Mouse (Mus musculus): ENCODE data around the gene Cdh4. TPM values are rescaled to one million over a fixed set of nuclear protein-coding genes. Genes with fewer than 3 reads are reported as not detected.

The Cdh4 gene
- total RNA-seq, 2 experiments from 2014 or later: 19.0 to 31.0 TPM

- intact Hi-C loops (cut with DNase I): no loop called here
- DNase-seq (ENCODE audit: low spot score in 2 of 2): no peak
These were observed 319.6 kb downstream of the Cdh4 start for GRCm38 (mm10) chr2:179761718-179762441.

GRCm38 (mm10) chr2:179762521-179763305, 320.5 kb downstream of the Cdh4 start:
- DNase-seq (ENCODE audit: low spot score in 2 of 2): peak; percentile 43 to 49
- intact Hi-C loops (cut with DNase I): no loop called here

- DNase-seq (ENCODE audit: low spot score in 2 of 2): no peak
- intact Hi-C loops (cut with DNase I): no loop called here
These were observed 322.2 kb downstream of the Cdh4 start for GRCm38 (mm10) chr2:179764460-179764859.

GRCm38 (mm10) chr2:179766664-179767526, 324.7 kb downstream of the Cdh4 start:
- no peak for DNase-seq (ENCODE audit: low spot score in 2 of 2)
- intact Hi-C loops (cut with DNase I): no loop called here

DNA sequence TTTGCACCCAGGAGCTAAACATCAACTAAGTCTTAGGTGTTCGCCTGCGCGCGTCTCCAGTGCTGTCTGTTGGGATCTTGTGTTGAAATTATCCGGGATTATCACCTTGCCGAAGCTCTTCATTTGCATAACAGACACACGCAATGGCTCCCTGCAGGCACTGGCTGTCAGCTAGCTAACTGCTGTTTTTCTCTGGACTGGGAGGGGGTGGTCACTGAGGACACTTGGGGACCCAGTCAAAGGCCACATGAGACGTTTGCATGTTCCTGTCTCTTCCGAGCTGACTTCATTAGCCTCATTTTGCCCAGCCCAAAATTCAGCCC, 325.3 kb downstream of the Cdh4 start:
- no peak for DNase-seq (ENCODE audit: low spot score in 2 of 2)
- intact Hi-C loops (cut with DNase I): no loop called here

- intact Hi-C loops (cut with DNase I): no loop called here
- no peak for DNase-seq (ENCODE audit: low spot score in 2 of 2)
These were observed 326.9 kb downstream of the Cdh4 start for GRCm38 (mm10) chr2:179769137-179769536.

DNA sequence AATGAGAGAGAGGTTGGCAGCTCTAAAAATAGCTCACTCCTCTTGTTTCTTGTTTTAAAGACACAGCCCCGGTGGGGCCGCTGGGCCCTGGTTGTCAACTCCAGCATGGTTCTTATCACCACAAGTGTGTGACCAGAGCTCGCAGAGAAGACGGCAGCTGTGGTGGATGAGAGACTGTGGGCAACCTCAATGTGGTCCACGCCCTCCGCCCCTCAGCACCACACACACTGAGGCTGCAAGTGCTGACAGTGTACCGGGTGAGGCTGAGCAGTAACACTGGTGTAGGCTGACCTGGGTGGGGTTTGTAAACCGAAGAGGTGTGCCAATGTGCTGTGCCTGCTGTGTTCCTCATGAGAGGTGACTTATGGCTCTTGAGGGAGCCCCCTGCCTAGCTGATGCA, 327.7 kb downstream of the Cdh4 start:
- DNase-seq (ENCODE audit: low spot score in 2 of 2): no peak
- intact Hi-C loops (cut with DNase I): no loop called here

DNA sequence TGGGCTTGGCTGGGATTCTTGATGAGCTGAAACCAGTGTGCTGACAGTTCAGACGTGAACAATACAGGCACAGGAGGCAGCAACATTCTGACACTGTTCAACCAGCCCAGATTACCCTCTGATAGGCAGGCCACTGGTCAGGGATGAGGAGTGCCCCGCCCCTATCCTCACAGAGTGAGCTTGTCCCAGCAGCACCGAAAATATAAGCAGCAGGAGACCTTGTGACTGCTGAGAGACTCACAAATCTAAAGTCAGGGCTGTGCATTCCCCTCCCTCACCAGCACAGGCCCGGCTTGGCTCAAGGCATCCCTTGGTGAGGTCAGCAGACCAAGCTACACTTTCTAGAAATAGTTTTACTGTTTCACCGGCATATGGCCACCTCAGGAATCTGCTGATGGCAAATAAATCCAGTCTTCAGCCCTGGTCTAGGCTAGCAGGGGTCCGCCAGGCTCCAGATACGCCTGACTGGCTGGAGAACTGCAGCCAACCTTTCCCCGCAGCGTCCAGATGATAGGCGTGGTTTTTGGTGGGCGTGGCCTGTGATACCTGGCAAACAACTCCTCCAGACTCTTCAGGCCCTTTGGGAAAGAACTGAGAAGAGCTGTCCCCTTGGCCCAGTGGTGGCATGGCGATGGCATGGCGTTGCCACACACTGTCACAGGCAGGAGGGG, 332.3 kb downstream of the Cdh4 start:
- DNase-seq (ENCODE audit: low spot score in 2 of 2): no peak
- intact Hi-C loops (cut with DNase I): no loop called here

GRCm38 (mm10) chr2:179775999-179776705, 333.9 kb downstream of the Cdh4 start:
- intact Hi-C loops (cut with DNase I): no loop called here
- DNase-seq (ENCODE audit: low spot score in 2 of 2): no peak

DNA sequence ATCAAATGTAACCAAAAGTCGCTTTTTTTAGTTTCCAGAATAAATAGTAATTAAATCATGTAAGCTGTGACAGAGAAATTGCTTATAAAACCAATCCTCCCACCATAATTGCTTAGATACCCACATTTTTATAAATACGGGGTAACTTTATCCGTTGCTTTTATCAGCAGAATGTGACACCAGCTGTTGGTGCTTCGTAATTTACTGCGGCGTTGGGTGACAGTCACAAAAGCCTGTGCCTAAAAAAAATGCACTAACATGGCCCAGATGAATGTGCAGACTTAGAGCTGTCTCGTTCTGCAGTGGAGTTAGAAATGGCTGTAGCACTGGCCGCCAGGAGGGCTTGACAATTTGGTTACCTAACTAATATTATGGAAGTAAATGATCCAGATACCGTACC, 337.0 kb downstream of the Cdh4 start:
- intact Hi-C loops (cut with DNase I): no loop called here
- DNase-seq (ENCODE audit: low spot score in 2 of 2): no peak

GRCm38 (mm10) chr2:179780961-179781360, 338.7 kb downstream of the Cdh4 start:
- no peak for DNase-seq (ENCODE audit: low spot score in 2 of 2)
- intact Hi-C loops (cut with DNase I): no loop called here

DNA sequence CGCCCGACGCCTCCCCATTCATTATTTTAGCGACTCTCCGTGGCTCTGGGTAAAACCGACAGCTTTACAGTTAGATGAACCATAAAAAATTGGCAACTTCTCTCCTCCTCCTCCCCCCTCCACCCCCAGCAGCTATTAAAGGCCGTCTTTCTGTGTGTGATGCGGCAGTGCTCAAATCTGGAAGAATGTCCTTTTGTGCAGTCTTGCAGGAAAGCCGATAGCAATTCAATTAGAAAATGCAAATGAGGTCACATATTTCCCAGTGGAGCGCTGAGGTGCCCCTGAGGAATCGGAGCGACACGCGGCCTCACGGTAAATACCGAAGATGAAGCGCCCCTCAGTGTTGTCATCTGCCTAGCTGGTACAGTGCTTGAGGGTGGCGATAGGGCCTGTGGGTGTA, 345.0 kb downstream of the Cdh4 start:
- peak in 1 of 2 experiments; percentile 15 for DNase-seq (ENCODE audit: low spot score in 2 of 2)

DNA sequence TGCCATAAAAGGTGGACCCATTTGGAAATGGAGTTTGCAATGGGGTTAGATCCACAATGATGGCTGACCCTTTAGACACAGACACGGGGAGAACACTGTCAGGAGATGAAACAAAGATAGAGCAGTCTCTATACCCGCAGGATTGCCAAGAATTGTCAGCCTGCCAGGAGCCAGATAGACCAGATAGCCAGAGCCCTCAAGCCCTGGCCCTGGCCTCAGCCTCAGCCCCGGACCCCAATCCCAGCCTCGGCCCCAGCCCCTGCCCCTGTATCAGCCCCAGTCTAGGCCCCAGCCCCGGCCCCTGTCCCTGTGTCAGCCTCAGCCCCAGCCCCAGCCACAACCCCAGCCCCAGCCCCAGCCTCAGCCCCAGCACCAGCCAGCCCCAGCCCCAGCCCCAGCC, 345.6 kb downstream of the Cdh4 start:
- intact Hi-C loops (cut with DNase I): no loop called here
- no peak for DNase-seq (ENCODE audit: low spot score in 2 of 2)

More for the DNA sequence above, 345.0 kb downstream of the Cdh4 start:
- intact Hi-C loops (cut with DNase I): no loop called here

- no peak for DNase-seq (ENCODE audit: low spot score in 2 of 2)
- intact Hi-C loops (cut with DNase I): no loop called here
These were observed 348.5 kb downstream of the Cdh4 start for GRCm38 (mm10) chr2:179790684-179791083.

- no peak for DNase-seq (ENCODE audit: low spot score in 2 of 2)
- intact Hi-C loops (cut with DNase I): no loop called here
These were observed 350.3 kb downstream of the Cdh4 start for GRCm38 (mm10) chr2:179792426-179793133.

GRCm38 (mm10) chr2:179794354-179794753, 352.1 kb downstream of the Cdh4 start:
- intact Hi-C loops (cut with DNase I): no loop called here
- DNase-seq (ENCODE audit: low spot score in 2 of 2): no peak

- no peak for DNase-seq (ENCODE audit: low spot score in 2 of 2)
- intact Hi-C loops (cut with DNase I): no loop called here
These were observed 353.2 kb downstream of the Cdh4 start for GRCm38 (mm10) chr2:179795452-179795851.

GRCm38 (mm10) chr2:179799906-179800532, 357.8 kb downstream of the Cdh4 start:
- peak; percentile 71 to 81 for DNase-seq (ENCODE audit: low spot score in 2 of 2)
- intact Hi-C loops (cut with DNase I): no loop called here
